Mouse (Mus musculus) testis, adult 2 months (tissue): ENCODE results near the gene Keap1. TPM values are rescaled to one million over a fixed set of nuclear protein-coding genes. Genes with fewer than 3 reads are reported as not detected.

Source experiments
- H3K27ac ChIP-seq: fragments of 200-500 bp; 2 replicates; pipeline ENCODE4 v1.5.1; 2012; ENCODE audit warnings: low read depth, low read length; ENCODE audit not compliant: control insufficient read depth, insufficient read depth
- H3K27me3 ChIP-seq: fragments of 200-500 bp; 2 replicates; pipeline ENCODE4 v1.6.1; 2012; ENCODE audit warnings: mild to moderate bottlenecking, low read length, moderate library complexity; ENCODE audit not compliant: control insufficient read depth, insufficient read depth
- H3K36me3 ChIP-seq: fragments of 200-500 bp; 2 replicates; pipeline ENCODE4 v1.6.1; 2012; ENCODE audit warnings: mild to moderate bottlenecking, low read length; ENCODE audit not compliant: control insufficient read depth, insufficient read depth
- H3K4me1 ChIP-seq: fragments of 200-500 bp; 2 replicates; pipeline ENCODE4 v1.6.1; 2012; ENCODE audit warnings: low read length; ENCODE audit not compliant: control insufficient read depth, insufficient read depth
- H3K4me3 ChIP-seq: fragments of 200-500 bp; 2 replicates; pipeline ENCODE4 v1.5.1; 2012; ENCODE audit warnings: low read depth, mild to moderate bottlenecking, low read length, moderate library complexity, mixed read lengths; ENCODE audit not compliant: control insufficient read depth
- CTCF ChIP-seq: fragments of 200-500 bp; IDR thresholded peaks from 2 replicates; pipeline ENCODE4 v1.5.1; 2012; ENCODE audit warnings: low read depth, mild to moderate bottlenecking, inconsistent platforms, low read length, moderate library complexity; ENCODE audit not compliant: control insufficient read depth, insufficient read depth, insufficient replicate concordance
- POLR2A ChIP-seq: fragments of 200-500 bp; IDR thresholded peaks from 2 replicates; pipeline ENCODE4 v1.6.1; 2012; ENCODE audit warnings: low read depth, mild to moderate bottlenecking, inconsistent platforms, low read length, moderate library complexity; ENCODE audit not compliant: control insufficient read depth
- polyA plus RNA-seq: library from polyadenylated mRNA; depleted of rRNA; stranded (reverse); fragments of >200 nt; gene quantifications from 2 replicates; pipeline ENCODE4 v1.2.3, GENCODE M21; 2012

Gene Keap1
- polyA plus RNA-seq, 1 experiment = 46.9 TPM

DNA sequence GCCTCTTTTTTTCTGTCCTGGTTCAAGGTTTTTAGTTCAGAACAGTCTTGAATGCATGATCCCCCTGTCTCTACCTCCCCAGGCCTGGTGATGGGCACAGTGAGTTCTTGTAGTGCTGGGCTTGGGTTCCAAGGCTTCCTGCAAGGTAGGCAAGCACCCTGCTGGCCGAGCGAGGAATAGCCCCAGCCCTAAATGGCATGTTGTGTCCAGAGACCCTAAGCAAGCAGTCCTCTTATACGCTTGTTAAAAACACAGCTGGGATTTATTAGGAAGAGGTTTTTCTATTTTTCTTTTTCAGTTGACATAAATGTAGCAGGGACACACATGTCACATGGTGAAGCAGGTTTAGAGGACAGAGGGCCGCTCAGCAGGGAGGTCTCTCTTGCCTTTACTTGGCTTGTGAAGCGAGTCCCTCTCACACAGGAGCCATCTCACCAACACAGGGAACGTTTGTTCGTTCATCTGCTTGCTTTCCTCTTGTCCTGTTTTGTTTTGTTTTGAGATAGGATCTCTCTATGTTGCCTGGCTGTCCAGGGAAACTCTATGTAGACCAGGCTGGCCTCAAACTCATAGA is 25.5 kb downstream of the Keap1 start:
- no peak overlapping the region for H3K27ac ChIP-seq
- no peak overlapping the region for H3K4me3 ChIP-seq
- TF ChIP-seq POLR2A = no peak
- peak; percentile 61; the same call in 1 of the 2 replicates for TF ChIP-seq CTCF
- no peaks in the 10 kb centered on the region for H3K27me3 ChIP-seq
- 0 out of 2 replicates have a peak, but pooled peaks cover 3% of the 10 kb centered on the region for H3K4me1 ChIP-seq
- no peaks in the 10 kb centered on the region for H3K36me3 ChIP-seq

GRCm38 (mm10) chr9:21211624-21212023 is 27.5 kb downstream of the Keap1 start:
- H3K4me3 ChIP-seq = no peak overlapping the region
- H3K4me1 ChIP-seq = 0 out of 2 replicates have a peak, but pooled peaks cover 3% of the 10 kb centered on the region
- H3K27me3 ChIP-seq = no peaks in the 10 kb centered on the region
- TF ChIP-seq POLR2A (no peak), CTCF (no peak)
- H3K36me3 ChIP-seq = no peaks in the 10 kb centered on the region
- no peak overlapping the region for H3K27ac ChIP-seq

GRCm38 (mm10) chr9:21210821-21211220 is 28.3 kb downstream of the Keap1 start:
- Histone ChIP-seq H3K4me1 (peaks cover 5% of the 10 kb centered on the region; the same call in 1 of the 2 replicates), H3K27ac (no peak overlapping the region), H3K4me3 (no peak overlapping the region), H3K27me3 (no peaks in the 10 kb centered on the region), H3K36me3 (no peaks in the 10 kb centered on the region)
- TF ChIP-seq POLR2A = no peak

GRCm38 (mm10) chr9:21208626-21209025 is 30.5 kb downstream of the Keap1 start:
- no peaks in the 10 kb centered on the region for H3K27me3 ChIP-seq
- no peak overlapping the region for H3K27ac ChIP-seq
- H3K4me1 ChIP-seq = peaks cover 16% of the 10 kb centered on the region
- TF ChIP-seq CTCF (no peak), POLR2A (no peak)
- H3K36me3 ChIP-seq = no peaks in the 10 kb centered on the region
- H3K4me3 ChIP-seq = no peak overlapping the region

DNA sequence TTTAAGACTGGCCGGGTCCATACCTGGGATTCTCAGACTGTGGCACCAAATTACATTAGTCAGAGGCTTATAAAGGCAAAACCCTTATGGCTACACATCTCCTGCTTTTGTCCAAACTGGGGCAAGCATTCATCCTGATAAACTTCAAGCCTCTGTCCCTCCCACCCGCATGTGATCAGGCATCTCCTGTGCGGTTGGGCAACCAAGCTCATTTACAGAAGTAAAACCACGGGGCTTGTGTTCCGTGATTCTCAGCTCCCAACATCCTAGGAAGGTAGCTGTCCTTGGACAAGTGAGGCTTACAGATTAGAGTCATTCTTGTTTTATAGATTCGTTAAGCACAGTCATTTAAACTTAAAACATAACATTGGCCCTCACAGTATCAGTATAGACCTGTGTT is 32.3 kb downstream of the Keap1 start:
- no peaks in the 10 kb centered on the region for H3K27me3 ChIP-seq
- no peak overlapping the region for H3K27ac ChIP-seq
- no peak overlapping the region for H3K4me3 ChIP-seq
- TF ChIP-seq CTCF = no peak
- TF ChIP-seq POLR2A = no peak
- peaks cover 16% of the 10 kb centered on the region for H3K4me1 ChIP-seq
- H3K36me3 ChIP-seq = no peaks in the 10 kb centered on the region

DNA sequence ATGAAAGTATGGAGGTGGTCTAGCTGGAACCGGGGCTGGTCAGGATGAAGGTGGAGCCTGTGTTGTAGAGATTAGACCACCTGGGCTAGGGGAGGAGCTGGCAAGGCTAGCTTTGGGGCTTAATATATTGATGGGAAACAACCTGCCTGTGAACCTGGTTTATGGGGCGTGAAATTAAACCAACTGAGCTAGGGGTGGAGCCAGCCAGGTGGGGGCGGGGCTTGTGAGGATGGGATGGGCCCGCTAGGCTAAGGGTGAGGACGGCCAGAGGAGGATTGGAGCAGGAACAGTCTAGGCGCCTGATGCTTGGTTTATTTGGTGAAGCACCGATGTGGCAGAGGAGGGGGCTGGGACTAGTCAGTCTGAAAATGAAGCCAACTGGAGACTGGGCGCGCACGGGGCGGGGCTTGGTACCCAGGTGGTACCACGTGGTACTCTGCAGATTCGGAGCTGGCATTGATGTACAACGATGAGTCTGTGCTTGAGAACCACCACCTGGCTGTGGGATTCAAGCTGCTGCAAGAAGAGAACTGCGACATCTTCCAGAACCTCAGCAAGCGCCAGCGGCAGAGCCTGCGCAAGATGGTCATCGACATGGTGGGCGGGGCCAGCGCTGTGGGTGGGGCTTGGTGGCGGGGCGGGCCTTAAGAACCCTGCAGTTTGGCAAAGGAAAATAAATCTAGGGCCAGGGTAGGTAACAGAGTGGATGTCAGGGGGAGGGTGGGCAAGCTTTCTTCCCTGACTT is 34.5 kb downstream of the Keap1 start:
- no peaks in the 10 kb centered on the region for H3K36me3 ChIP-seq
- peaks cover 16% of the 10 kb centered on the region for H3K4me1 ChIP-seq
- H3K4me3 ChIP-seq = peak overlapping the region; percentile 88
- TF ChIP-seq CTCF = no peak
- H3K27ac ChIP-seq = no peak overlapping the region
- no peaks in the 10 kb centered on the region for H3K27me3 ChIP-seq

- H3K4me3 ChIP-seq = peak overlapping the region; percentile 88
- TF ChIP-seq CTCF = no peak
- no peak for TF ChIP-seq POLR2A
- H3K36me3 ChIP-seq = no peaks in the 10 kb centered on the region
- no peaks in the 10 kb centered on the region for H3K27me3 ChIP-seq
- peaks cover 16% of the 10 kb centered on the region for H3K4me1 ChIP-seq
- no peak overlapping the region for H3K27ac ChIP-seq
Observed at GRCm38 (mm10) chr9:21204156-21204527, 35.0 kb downstream of the Keap1 start.
